Comparison of ENCODE assay signal across 9 mouse cellular contexts in genomic region chrX:11952193-11952592, GRCm38 (mm10).
DNase-seq lines count a peak whose midpoint lies in the region; ATAC-seq and TF ChIP-seq lines count a peak whose summit lies in the region.
"Had no signal": no experiment of that assay in that cellular context is flagged by ENCODE, and none has a peak within 500 bp of the region (broad histone marks: within the 10 kb centered on the region; RNA-seq: fewer than 3 reads in every experiment).

No protein-coding gene starts in this region.

- no peak overlapping the region for H3K9ac ChIP-seq in kidney, embryonic 14.5 days (ENCODE audit: low read depth, low read length)
- no peak overlapping the region for H3K9ac ChIP-seq in intestine, embryonic 16.5 days (ENCODE audit: low read depth, low read length)

- DNase-seq in kidney, adult 2 months, result peak; percentile 78
- DNase-seq in adrenal gland, postnatal 10 days, result peak; percentile 67
- DNase-seq in kidney, postnatal 10 days, result peak; percentile 32
- no peak for DNase-seq in left cerebral cortex, postnatal 4 days
- no peak for DNase-seq in thymus, adult 18-20 months

- H3K4me3 ChIP-seq in kidney, adult 2 months (ENCODE audit: insufficient read depth, low read depth, low read length), result no peak overlapping the region
- H3K4me3 ChIP-seq in kidney, embryonic 14.5 days (ENCODE audit: low read length), result no peak overlapping the region
- no peak overlapping the region for H3K4me3 ChIP-seq in intestine, embryonic 16.5 days (ENCODE audit: low read length)

- no peaks in the 10 kb centered on the region for H3K4me1 ChIP-seq in kidney, adult 2 months (ENCODE audit: control insufficient read depth, insufficient read depth, low read length)
- H3K4me1 ChIP-seq in kidney, embryonic 14.5 days (ENCODE audit: control insufficient read depth, insufficient read depth, low read length), result no peaks in the 10 kb centered on the region
- H3K4me1 ChIP-seq in intestine, embryonic 16.5 days (ENCODE audit: control insufficient read depth, insufficient read depth, low read length), result no peaks in the 10 kb centered on the region

- no peak overlapping the region for H3K4me2 ChIP-seq in kidney, embryonic 14.5 days (replicated peaks; ENCODE audit: low read depth, low read length)
- no peak overlapping the region for H3K4me2 ChIP-seq in intestine, embryonic 16.5 days (ENCODE audit: low read depth, low read length)
- H3K4me2 ChIP-seq: liver, embryonic 11.5 days had no signal

- H3K27me3 ChIP-seq in kidney, adult 2 months (replicated peaks; ENCODE audit: control insufficient read depth, insufficient read depth, low read length), result no peaks in the 10 kb centered on the region
- no peaks in the 10 kb centered on the region for H3K27me3 ChIP-seq in kidney, embryonic 14.5 days (ENCODE audit: control insufficient read depth, insufficient read depth, low read length)
- H3K27me3 ChIP-seq in intestine, embryonic 16.5 days (replicated peaks; ENCODE audit: control insufficient read depth, insufficient read depth, low read length), result 0 out of 2 replicates have a peak, but pooled peaks cover 3% of the 10 kb centered on the region

- intact Hi-C loops in left cerebral cortex, postnatal 4 days (cut with DNase I), result no loop called here

- H3K36me3 ChIP-seq in kidney, adult 2 months (ENCODE audit: control insufficient read depth, insufficient read depth, low read length), result no peaks in the 10 kb centered on the region
- H3K36me3 ChIP-seq in kidney, embryonic 14.5 days (ENCODE audit: control insufficient read depth, insufficient read depth, low read length), result no peaks in the 10 kb centered on the region
- no peaks in the 10 kb centered on the region for H3K36me3 ChIP-seq in intestine, embryonic 16.5 days (ENCODE audit: control insufficient read depth, insufficient read depth, low read length)

- 31% methylated on average over 2 of the region's 2 CpGs for WGBS in kidney, adult 2 months
- WGBS in kidney, embryonic 14.5 days, result 41% methylated on average over 2 of the region's 2 CpGs
- WGBS in intestine, embryonic 16.5 days, result 48% methylated on average over 2 of the region's 2 CpGs

- TF ChIP-seq CTCF in kidney, adult 2 months (conservative IDR thresholded peaks at IDR 0.05; ENCODE audit: insufficient read depth, insufficient read length, low read depth, low read length), result no peak

- TF ChIP-seq POLR2A in kidney, adult 2 months (IDR thresholded peaks at IDR 0.05; ENCODE audit: low read depth, low read length), result no peak

- H3K9me3 ChIP-seq in kidney, embryonic 14.5 days (ENCODE audit: control insufficient read depth, low read length), result no peaks in the 10 kb centered on the region
- no peaks in the 10 kb centered on the region for H3K9me3 ChIP-seq in intestine, embryonic 16.5 days (ENCODE audit: control insufficient read depth, low read length)

- no peak for ATAC-seq in kidney, embryonic 14.5 days (ENCODE audit: low FRiP score, low TSS enrichment)
- 0 out of 2 replicates have a peak, but pooled peaks have one; percentile 37 for ATAC-seq in megakaryocyte progenitor cell, adult 5-6 weeks (replicated peaks; ENCODE audit: poor library complexity)
- ATAC-seq in intestine, embryonic 16.5 days, result no peak

- H3K27ac ChIP-seq in kidney, adult 2 months (ENCODE audit: insufficient read depth, low read depth, low read length), result no peak overlapping the region
- H3K27ac ChIP-seq in kidney, embryonic 14.5 days (ENCODE audit: low read depth, low read length), result no peak overlapping the region
- H3K27ac ChIP-seq in intestine, embryonic 16.5 days (ENCODE audit: low read length), result no peak overlapping the region

Comparison
In these comparisons a context has a peak if more than half of its experiments do, and no peak if none do; other contexts are left out.
1. DNase-seq: peak in kidney, adult 2 months (single experiment), adrenal gland, postnatal 10 days (single experiment) and kidney, postnatal 10 days (single experiment); none in left cerebral cortex, postnatal 4 days (single experiment) and thymus, adult 18-20 months (0 of 2).